Mouse (Mus musculus): Measurements from ENCODE around the gene Unc119b.
"Not testable (repeated sequence)": the region's sequence is repeated elsewhere in the genome, so short reads cannot be mapped to it uniquely, and the experiment has no call there.

The Unc119b gene

GRCm38 (mm10) chr5:115081636-115082035 is 53.1 kb downstream of the Unc119b start:
- DNase-seq: no peak

- DNase-seq: no peak
These were observed 58.5 kb downstream of the Unc119b start for GRCm38 (mm10) chr5:115076144-115076901.

DNA sequence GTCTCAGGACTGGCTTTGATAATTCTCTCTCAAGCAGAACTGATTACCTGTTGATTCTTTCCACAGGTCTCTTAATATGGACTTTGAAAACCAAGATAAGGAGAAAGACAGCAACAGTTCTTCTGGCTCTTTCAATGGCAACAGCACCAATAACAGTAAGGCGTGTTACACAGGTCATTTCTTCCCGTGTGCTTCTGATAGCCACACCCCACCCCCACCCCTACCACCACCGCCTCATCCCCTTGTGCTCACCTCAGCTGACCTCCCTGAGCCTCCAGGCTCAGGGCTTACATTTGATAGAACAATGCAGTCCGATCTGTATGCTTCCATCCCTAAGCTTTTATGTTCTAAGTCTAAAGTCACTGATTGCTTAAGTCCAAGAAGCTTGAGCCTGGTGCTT is 60.0 kb downstream of the Unc119b start:
- DNase-seq: no peak

DNA sequence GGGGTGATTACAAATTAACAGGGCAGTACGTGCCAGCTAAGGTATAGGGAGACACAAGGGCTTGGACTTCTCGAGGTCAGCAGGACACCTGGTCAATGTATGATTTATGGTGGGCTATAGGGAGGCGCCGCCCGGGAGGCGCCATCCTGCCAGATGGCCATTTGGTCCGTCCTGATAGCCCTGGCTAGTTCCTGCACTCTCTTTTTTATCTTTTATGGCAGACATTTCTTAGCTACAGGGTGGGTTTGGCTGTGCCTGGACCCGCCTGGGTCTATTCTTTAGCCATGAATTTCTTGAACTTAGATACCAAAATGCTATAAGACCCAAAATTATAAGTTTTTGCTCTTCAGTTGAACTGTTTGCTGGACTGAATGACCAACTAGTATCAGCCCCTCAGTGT is 61.5 kb downstream of the Unc119b start:
- DNase-seq: not testable (repeated sequence)
